Mouse (Mus musculus) neural tube, embryonic 13.5 days (tissue): ENCODE data around the gene Lancl3. TPM values are rescaled to one million over a fixed set of nuclear protein-coding genes. Genes with fewer than 3 reads are reported as not detected.

Experiments
- ATAC-seq: fragments of 200-750 bp; cut with Nextera tagmentation; 2 replicates; pipeline ENCODE4 v1.8.0; 2017; ENCODE audit warnings: low read depth, mild to moderate bottlenecking, moderate TSS enrichment, moderate library complexity
- H3K27ac ChIP-seq: fragments of 300-500 bp; sonication (generic); replicated peaks from 2 replicates; pipeline ENCODE4 v1.5.1; 2015; ENCODE audit warnings: moderate library complexity, mild to moderate bottlenecking, inconsistent platforms
- H3K27me3 ChIP-seq: fragments of 300-500 bp; sonication (generic); 2 replicates; pipeline ENCODE4 v1.6.1; 2015; ENCODE audit warnings: mild to moderate bottlenecking, inconsistent platforms
- H3K36me3 ChIP-seq: fragments of 300-500 bp; sonication (generic); 2 replicates; pipeline ENCODE4 v1.6.1; 2015; ENCODE audit warnings: mild to moderate bottlenecking, inconsistent platforms
- H3K4me1 ChIP-seq: fragments of 300-500 bp; sonication (generic); replicated peaks from 2 replicates; pipeline ENCODE4 v1.6.1; 2015; ENCODE audit warnings: inconsistent platforms
- H3K4me2 ChIP-seq: fragments of 300-500 bp; sonication (generic); 2 replicates; pipeline ENCODE4 v1.6.1; 2015; ENCODE audit warnings: inconsistent platforms, mild to moderate bottlenecking, moderate library complexity
- H3K4me3 ChIP-seq: fragments of 300-500 bp; sonication (generic); 2 replicates; pipeline ENCODE4 v1.5.1; 2015; ENCODE audit warnings: mild to moderate bottlenecking, inconsistent platforms
- H3K9ac ChIP-seq: fragments of 300-500 bp; sonication (generic); 2 replicates; pipeline ENCODE4 v1.6.1; 2015; ENCODE audit warnings: moderate library complexity, mild to moderate bottlenecking, inconsistent platforms
- H3K9me3 ChIP-seq: fragments of 300-500 bp; sonication (generic); 2 replicates; pipeline ENCODE4 v1.6.1; 2016; ENCODE audit warnings: inconsistent platforms
- WGBS: fragments of 180-500 bp; shearing (Covaris S2); methylation state at CpG from one replicate; pipeline ENCODE4 v1.1.7; 2015; 5-methylcytosine and 5-hydroxymethylcytosine counted together
- polyA plus RNA-seq: library from polyadenylated mRNA; unstranded; fragments of >200 nt; fragmentation: Nextera tagmentation; extraction: Ambion mirVana; gene quantifications from 2 replicates; pipeline ENCODE4 v1.2.1, GENCODE M21; 2015

Gene Lancl3
- polyA plus RNA-seq, 1 experiment from 2014 or later: 1.7 TPM

DNA sequence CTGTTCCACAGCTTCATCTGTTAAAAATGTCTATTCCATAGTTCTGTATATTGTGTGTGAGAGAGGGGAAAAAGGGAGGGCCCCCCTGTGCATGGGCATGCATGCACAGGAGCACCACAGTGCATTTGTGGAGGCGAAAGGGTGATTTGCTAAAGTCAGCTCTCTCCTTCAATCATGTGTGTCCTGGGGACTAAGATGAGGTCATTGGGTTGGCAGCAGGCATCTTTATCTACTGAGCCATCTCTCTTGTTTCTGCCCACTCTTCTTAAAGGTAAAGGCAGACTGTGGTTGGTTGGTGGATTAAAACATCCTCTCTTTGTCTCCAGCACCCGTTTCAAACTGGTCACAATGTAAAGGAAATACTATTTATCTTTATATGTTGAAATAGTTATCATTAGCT is 27.4 kb downstream of the Lancl3 start:
- Histone ChIP-seq H3K4me1 (no peaks in the 10 kb centered on the region), H3K4me2 (no peak overlapping the region), H3K27me3 (no peaks in the 10 kb centered on the region), H3K4me3 (no peak overlapping the region), H3K9ac (no peak overlapping the region), H3K9me3 (no peaks in the 10 kb centered on the region), H3K36me3 (no peaks in the 10 kb centered on the region), H3K27ac (no peak overlapping the region)
- ATAC-seq: no peak
- WGBS: 82% methylated on average over 2 of the region's 2 CpGs

DNA sequence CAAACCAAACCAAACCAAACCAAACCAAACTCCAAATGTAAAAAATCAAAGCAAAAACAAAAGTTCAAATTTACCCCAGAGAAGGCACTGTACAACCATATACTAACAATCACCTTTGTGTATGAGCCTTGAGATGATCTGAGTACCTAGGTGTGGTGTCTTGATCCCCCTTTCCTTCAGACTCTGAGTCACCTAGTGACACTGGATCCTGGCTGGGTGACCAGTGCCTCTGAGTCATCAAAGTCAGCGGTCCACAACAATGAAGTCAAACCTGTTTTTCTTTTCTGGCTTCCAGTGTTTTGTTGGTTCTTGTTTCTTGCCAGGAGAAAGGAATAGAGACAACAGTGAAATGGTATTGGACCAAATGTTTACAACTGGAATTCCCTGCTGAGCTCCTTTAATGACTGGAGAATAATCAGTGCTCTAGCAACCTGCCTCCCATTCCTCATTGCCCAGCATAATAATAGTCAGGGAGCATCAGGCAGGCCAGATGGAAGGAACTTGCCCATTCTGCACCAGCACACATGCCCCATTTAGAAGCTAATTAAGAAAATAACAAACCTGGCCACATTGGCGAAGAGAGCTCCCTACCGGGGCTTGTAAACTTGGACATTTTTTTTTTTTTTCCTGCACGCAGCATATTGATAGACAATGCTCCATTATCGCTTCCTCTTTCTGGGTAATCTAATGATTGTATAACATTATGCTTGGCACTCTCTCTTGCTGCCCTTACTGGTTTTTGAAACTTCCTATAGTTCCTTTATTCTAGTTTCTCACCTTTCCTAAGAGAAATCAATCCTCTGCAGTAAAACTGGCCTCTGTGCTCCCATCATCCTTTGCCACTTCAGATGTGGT is 41.3 kb downstream of the Lancl3 start:
- H3K36me3 ChIP-seq: no peaks in the 10 kb centered on the region
- WGBS: 53% methylated on average over 5 of the region's 5 CpGs
- no peak overlapping the region for H3K9ac ChIP-seq
- H3K4me3 ChIP-seq: no peak overlapping the region
- H3K9me3 ChIP-seq: no peaks in the 10 kb centered on the region
- ATAC-seq: peak; percentile 63; the same call in 1 of the 2 replicates
- H3K4me1 ChIP-seq: no peaks in the 10 kb centered on the region
- H3K27me3 ChIP-seq: no peaks in the 10 kb centered on the region
- no peak overlapping the region for H3K4me2 ChIP-seq
- no peak overlapping the region for H3K27ac ChIP-seq

DNA sequence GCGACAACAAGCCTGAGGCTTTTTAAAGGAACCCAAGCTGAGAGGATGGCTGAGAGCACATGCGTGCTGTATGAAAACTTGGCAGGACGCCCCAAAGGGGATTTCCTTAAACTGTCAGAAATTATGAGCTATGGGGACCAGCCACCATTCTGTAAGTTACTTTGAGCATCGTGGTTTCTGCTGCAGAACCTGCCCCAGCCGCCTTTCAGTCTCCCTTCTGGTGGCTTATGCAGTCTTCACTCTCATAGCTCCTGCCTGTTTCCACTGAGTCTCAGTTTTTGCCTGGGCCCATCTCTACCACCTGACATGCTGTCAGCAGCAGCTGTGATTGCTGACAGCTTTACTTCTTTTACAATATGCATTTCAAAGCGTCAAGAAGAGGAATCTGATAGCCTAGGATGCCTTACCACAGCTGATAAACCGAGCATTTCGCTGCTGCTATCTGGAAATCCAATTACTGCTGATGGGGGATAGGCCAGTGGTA is 43.7 kb downstream of the Lancl3 start:
- 67% methylated on average over 8 of the region's 8 CpGs for WGBS
- H3K4me3 ChIP-seq: no peak overlapping the region
- H3K4me2 ChIP-seq: no peak overlapping the region
- no peak for ATAC-seq
- no peaks in the 10 kb centered on the region for H3K27me3 ChIP-seq
- H3K36me3 ChIP-seq: no peaks in the 10 kb centered on the region
- no peak overlapping the region for H3K27ac ChIP-seq
- H3K9me3 ChIP-seq: no peaks in the 10 kb centered on the region
- no peak overlapping the region for H3K9ac ChIP-seq
- H3K4me1 ChIP-seq: no peaks in the 10 kb centered on the region

DNA sequence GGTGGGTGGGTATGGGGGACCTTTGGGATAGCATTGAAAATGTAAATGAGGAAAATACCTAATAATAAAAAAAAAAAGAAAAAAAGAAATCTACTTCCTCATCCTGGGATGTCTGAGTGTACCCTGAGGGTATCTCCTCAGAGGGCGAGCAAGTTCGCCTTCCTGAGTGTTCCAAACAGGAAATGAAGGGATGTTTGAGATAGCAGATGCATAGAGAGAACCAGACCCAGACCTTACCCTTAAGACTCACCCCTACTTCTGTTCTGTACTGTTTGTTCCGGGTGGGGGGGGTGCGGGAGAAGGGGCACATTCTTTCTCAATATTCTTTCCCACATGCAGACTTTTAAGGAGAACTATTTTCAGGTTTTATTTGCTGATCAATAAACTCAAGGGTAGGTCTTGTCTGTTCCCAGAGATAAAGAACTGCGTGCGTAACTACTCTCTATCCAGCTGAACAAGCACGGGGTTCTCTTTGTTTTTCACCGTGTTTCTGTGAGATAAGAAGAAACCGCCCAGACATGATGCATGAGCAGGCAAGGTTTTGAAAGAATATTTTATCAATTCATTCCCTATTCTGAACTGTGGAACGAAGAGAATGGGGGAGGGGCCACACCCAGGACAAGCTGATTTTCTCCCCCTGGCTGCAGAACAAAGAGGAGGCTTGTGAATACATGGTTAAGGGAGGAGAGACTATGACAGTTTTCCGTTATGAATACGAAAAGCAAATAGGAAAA is 45.1 kb downstream of the Lancl3 start:
- no peak overlapping the region for H3K27ac ChIP-seq
- H3K4me2 ChIP-seq: no peak overlapping the region
- H3K9me3 ChIP-seq: no peaks in the 10 kb centered on the region
- no peaks in the 10 kb centered on the region for H3K4me1 ChIP-seq
- WGBS: 75% methylated on average over 12 of the region's 12 CpGs
- no peaks in the 10 kb centered on the region for H3K27me3 ChIP-seq
- ATAC-seq: no peak
- H3K4me3 ChIP-seq: no peak overlapping the region
- no peaks in the 10 kb centered on the region for H3K36me3 ChIP-seq
- no peak overlapping the region for H3K9ac ChIP-seq

DNA sequence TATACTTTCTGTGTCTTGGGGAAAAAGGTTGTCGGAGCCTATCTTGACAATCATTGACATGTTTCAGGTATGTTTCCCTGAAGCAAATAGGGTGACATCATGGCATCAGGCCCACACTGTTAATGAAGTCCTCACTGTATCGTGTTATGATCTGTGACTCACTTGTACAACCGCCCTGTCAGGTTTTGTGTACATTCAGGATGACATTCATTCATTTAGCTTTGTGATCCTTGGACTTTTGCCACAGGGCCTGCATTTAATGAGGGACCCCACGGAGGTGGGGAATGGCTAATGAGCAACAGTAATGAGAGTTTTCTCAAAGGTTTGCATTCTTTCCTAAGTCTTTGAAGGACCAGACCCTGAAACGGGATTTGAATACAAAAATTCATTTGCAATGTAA is 49.2 kb downstream of the Lancl3 start:
- no peak for ATAC-seq

DNA sequence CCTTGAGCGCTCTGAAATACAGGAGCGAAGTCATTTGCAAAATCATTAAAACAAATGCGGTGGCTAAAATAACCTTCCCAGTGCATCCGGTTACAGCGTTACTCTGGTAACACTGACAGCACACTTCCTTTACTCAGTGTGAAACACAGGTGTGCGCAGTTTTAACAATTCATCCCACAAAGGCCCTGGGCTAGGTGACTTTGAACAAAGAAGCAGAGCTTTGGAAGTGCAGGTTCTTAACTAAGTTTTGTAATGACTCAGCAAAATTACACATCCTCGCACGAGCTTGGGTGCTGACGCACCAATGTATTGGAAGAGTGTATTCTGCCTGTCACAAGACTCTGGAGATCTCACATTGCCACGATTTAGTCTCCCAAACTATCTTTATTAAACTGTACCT is 54.3 kb downstream of the Lancl3 start:
- H3K4me1 ChIP-seq: no peaks in the 10 kb centered on the region
- no peak overlapping the region for H3K4me3 ChIP-seq
- H3K27me3 ChIP-seq: no peaks in the 10 kb centered on the region
- no peak overlapping the region for H3K27ac ChIP-seq
- no peak overlapping the region for H3K9ac ChIP-seq
- H3K4me2 ChIP-seq: no peak overlapping the region
- no peaks in the 10 kb centered on the region for H3K36me3 ChIP-seq
- ATAC-seq: no peak
- H3K9me3 ChIP-seq: no peaks in the 10 kb centered on the region
- WGBS: 84% methylated on average over 10 of the region's 10 CpGs

More for the DNA sequence above, 49.2 kb downstream of the Lancl3 start:
- H3K27ac ChIP-seq: no peak overlapping the region
- 55% methylated on average over 5 of the region's 5 CpGs for WGBS
- no peak overlapping the region for H3K4me3 ChIP-seq
- H3K9ac ChIP-seq: no peak overlapping the region
- H3K4me1 ChIP-seq: no peaks in the 10 kb centered on the region
- no peaks in the 10 kb centered on the region for H3K27me3 ChIP-seq
- no peaks in the 10 kb centered on the region for H3K36me3 ChIP-seq
- no peak overlapping the region for H3K4me2 ChIP-seq
- H3K9me3 ChIP-seq: no peaks in the 10 kb centered on the region

DNA sequence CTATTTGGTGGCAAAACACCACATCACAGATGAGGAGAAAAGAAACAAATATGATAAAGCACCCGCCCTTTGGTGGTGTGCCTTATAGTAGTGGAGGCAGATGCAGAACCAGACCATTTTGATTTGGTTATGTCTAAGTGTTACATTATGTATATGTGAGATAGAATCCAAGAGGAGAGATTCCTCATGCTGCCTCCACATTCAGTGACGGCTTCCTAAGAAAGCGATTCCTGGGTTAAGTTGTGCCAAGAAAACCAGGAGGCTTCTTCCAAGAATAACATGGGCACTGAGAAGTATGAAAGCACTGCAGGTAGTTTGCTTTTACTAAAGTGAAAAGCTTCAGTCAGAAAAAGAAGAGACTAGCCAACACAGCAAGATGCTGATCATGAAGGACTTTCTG is 55.2 kb downstream of the Lancl3 start:
- Histone ChIP-seq H3K9ac (no peak overlapping the region), H3K4me2 (no peak overlapping the region), H3K9me3 (no peaks in the 10 kb centered on the region), H3K27ac (no peak overlapping the region), H3K36me3 (no peaks in the 10 kb centered on the region), H3K4me3 (no peak overlapping the region), H3K27me3 (no peaks in the 10 kb centered on the region), H3K4me1 (no peaks in the 10 kb centered on the region)
- WGBS: 90% methylated on average over 3 of the region's 3 CpGs
- no peak for ATAC-seq

DNA sequence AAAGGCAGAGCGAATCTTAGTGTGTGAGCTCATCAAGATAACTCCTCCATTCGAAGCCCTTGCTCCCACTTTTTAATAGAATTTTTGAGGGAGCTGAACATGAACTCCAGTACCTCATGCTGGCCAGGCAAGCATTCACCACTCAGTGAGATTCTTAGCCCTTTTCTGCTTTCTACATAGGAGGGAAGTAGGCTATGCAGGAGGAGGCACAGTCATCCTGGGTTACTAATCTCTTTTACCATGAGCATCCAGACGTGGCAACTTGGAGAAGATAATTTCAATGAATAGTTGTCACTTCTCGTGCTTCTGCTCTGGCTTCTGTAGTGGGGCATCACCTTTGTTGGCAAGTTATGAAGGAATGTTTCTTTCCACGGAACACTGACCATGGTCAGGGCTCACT is 57.1 kb downstream of the Lancl3 start, which contains the start of gene Gm14862:
Gene Gm14862 (minus strand): TSS at position 134 of the 400 bp plus-strand sequence.
- no peak within 1 kb of the TSS for H3K9ac ChIP-seq
- H3K4me3 ChIP-seq: no peak within 1 kb of the TSS
- H3K27me3 ChIP-seq: no peaks in the 10 kb centered on the region
- H3K4me2 ChIP-seq: no peak within 1 kb of the TSS
- WGBS: 86% methylated on average over 5 of the region's 5 CpGs
- H3K9me3 ChIP-seq: no peaks in the 10 kb centered on the region
- no peak for ATAC-seq
- no peak within 1 kb of the TSS for H3K27ac ChIP-seq
- H3K4me1 ChIP-seq: no peaks in the 10 kb centered on the region
- no peaks in the 10 kb centered on the region for H3K36me3 ChIP-seq

DNA sequence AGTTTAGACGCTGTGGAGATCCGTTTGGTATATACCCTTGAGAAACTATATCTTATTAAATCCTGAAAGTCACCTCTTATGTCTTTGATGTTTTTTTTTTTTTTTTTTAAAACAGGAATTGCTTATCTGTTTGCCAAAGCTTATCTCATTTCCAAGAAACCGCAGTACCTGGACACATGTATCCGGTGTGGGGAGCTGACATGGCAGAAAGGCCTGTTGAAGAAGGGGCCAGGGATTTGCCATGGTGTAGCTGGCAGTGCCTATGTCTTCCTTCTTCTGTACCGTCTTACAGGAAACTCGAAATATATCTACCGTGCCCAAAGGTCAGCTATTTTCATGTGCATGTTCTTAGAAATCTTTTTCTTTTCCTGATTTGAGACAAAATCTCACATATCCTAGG is 58.1 kb downstream of the Lancl3 start:
- 95% methylated on average over 7 of the region's 7 CpGs for WGBS
- H3K27ac ChIP-seq: no peak overlapping the region
- H3K36me3 ChIP-seq: no peaks in the 10 kb centered on the region
- H3K27me3 ChIP-seq: no peaks in the 10 kb centered on the region
- H3K4me3 ChIP-seq: no peak overlapping the region
- no peak overlapping the region for H3K9ac ChIP-seq
- no peak for ATAC-seq
- H3K4me1 ChIP-seq: no peaks in the 10 kb centered on the region
- no peaks in the 10 kb centered on the region for H3K9me3 ChIP-seq
- no peak overlapping the region for H3K4me2 ChIP-seq

DNA sequence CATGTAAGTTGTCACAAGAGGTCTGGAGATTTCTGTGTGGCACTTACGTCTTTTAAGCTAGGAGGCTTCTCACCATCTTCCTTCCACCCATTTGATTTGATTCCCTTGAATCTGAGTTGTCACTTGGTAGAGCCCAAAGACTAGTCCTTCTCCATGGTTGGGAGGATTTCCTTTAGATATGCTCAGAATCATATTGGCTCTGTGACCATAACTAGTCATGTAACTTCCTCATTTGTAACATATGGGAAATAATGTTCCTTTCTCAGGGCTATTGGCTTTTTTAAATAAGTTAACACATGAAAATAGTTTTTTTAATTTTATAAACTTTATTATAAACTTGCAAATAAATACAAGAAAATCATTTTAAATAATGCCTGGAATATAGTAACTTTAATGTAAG is 59.6 kb downstream of the Lancl3 start:
- WGBS: 88% methylated on average over 1 of the region's 1 CpGs
- Histone ChIP-seq H3K4me3 (no peak overlapping the region), H3K27ac (no peak overlapping the region), H3K4me1 (no peaks in the 10 kb centered on the region), H3K27me3 (no peaks in the 10 kb centered on the region), H3K36me3 (no peaks in the 10 kb centered on the region), H3K9me3 (no peaks in the 10 kb centered on the region), H3K9ac (no peak overlapping the region), H3K4me2 (no peak overlapping the region)
- no peak for ATAC-seq

DNA sequence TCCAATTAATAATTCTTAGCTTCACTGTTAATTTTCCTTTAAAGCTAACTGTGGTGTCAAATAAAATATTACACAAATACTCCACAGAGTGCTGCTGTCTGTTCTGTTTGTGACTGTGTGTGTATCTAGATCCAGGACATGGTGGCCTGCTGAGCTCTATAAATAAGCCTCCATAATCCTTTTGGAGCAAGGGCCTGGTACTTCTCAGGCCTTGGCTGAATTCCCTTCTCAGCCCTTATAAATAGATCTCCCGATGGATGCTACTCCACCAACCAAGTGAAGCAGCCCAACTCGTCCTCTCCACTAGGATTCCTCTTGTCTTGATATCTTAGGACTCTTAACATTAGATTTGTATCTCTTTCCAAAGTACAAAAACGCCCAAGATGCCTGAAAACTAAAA is 71.4 kb downstream of the Lancl3 start:
- Histone ChIP-seq H3K27ac (no peak overlapping the region), H3K9ac (no peak overlapping the region), H3K4me2 (no peak overlapping the region), H3K36me3 (no peaks in the 10 kb centered on the region), H3K9me3 (no peaks in the 10 kb centered on the region), H3K4me3 (no peak overlapping the region), H3K4me1 (no peaks in the 10 kb centered on the region), H3K27me3 (no peaks in the 10 kb centered on the region)
- ATAC-seq: no peak
- WGBS: 69% methylated on average over 3 of the region's 3 CpGs

DNA sequence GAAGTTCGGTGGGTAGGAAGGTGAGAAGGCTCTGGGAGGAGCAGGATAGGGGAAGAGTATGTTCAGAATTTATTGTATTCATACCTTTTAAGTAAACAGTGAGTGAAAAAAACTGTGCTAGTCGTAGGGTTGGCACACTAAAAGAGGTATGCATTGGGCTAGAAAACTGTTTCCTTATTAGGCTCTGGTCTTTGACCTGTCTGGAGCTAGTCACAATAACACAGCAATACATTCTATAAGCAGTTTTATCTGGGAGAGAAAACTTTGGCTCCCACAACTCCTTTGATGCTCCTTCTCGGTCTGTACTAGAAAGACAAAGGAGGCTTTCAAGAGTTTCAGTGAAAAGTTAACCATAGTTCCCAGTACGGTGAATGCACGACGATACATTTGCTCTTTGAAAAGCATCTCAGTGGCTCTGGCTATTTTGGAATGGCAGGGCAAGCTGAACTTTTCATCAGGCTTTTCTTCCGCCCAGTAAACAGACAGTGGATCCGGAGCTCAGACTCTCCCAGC is 72.3 kb downstream of the Lancl3 start:
- H3K4me3 ChIP-seq: peak overlapping the region; percentile 57
- no peaks in the 10 kb centered on the region for H3K9me3 ChIP-seq
- H3K4me1 ChIP-seq: no peaks in the 10 kb centered on the region
- ATAC-seq: no peak
- H3K27ac ChIP-seq: no peak overlapping the region; the same call in 1 of the 2 replicates
- H3K36me3 ChIP-seq: no peaks in the 10 kb centered on the region
- H3K4me2 ChIP-seq: peak overlapping the region; percentile 54
- no peaks in the 10 kb centered on the region for H3K27me3 ChIP-seq
- H3K9ac ChIP-seq: peak overlapping the region; percentile 75; the same call in 1 of the 2 replicates
- WGBS: 25% methylated on average over 8 of the region's 8 CpGs
